Mouse (Mus musculus): Measurements from ENCODE around the gene Barhl2. TPM values are rescaled to one million over a fixed set of nuclear protein-coding genes. Genes with fewer than 3 reads are reported as not detected.

Gene Barhl2
- total and polyA plus RNA-seq, 3 experiments: not detected

DNA sequence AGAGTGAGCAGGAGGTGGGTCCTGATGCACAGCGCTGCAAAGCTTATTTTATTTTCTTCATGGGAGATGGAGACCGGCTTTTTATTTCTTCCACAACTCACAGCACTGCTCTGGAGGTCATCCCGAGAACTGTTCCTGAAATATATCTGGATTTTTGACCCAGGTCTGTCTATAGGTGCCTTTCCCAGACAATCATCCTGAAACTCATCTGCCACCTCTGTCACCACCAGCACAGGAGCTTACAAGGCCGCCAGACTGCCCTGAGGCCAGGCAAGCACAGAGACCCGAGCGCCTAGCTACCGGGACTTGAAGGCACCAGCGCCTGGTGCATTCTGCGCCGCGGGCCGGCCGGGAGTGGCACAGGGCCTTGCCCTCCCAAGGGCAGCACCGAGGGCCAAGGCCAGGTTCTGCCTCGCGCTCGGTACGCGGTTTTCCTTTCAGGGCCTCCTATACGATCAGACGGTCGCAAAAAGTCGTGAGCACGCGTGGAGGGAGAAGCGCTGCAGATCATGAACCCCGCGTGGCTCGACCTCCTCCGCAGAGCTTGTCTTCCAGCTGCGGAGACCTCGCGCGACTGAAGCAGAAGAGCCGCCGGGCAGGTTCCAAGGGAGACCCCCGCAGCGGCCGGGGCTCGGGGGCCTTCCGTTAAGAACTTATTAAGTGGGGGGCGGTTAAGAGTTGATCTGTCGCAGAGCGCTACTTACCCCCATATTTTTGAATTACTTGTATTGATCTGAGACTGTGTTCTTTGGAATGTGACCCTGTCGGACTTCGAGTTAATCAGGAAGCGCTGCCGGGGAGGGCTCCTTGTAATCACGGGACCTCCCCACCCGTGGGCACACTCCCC is 9.8 kb downstream of the Barhl2 start:
- no peak overlapping the region for H3K27ac ChIP-seq (ENCODE audit: control insufficient read depth, low read depth, low read length)
- H3K27me3 ChIP-seq (ENCODE audit: control insufficient read depth in 1 of 2, insufficient read depth in 2 of 2, low read length in 2 of 2): no peaks in the 10 kb centered on the region
- H3K9me3 ChIP-seq (replicated peaks; ENCODE audit: insufficient read depth, low read length): no peaks in the 10 kb centered on the region
- H3K4me1 ChIP-seq (ENCODE audit: control insufficient read depth in 1 of 2, insufficient read depth in 2 of 2, low read length in 2 of 2): no peaks in the 10 kb centered on the region
- TF ChIP-seq ZC3H11A (IDR thresholded peaks at IDR 0.05; ENCODE audit: low read depth, low read length): no peak
- TF ChIP-seq ELF1 (IDR thresholded peaks at IDR 0.05; ENCODE audit: low read depth, low read length): no peak
- TF ChIP-seq USF1 (IDR thresholded peaks at IDR 0.05; ENCODE audit: low read depth, low read length): no peak
- TF ChIP-seq ETS1 (IDR thresholded peaks at IDR 0.05; ENCODE audit: low read depth, low read length): no peak
- TF ChIP-seq POLR2A (IDR thresholded peaks at IDR 0.05; ENCODE audit: control insufficient read depth in 1 of 2, insufficient read depth in 1 of 2, low read depth in 1 of 2, low read length in 2 of 2, poor library complexity in 1 of 2): no peak
- no peak for TF ChIP-seq ZMIZ1 (IDR thresholded peaks at IDR 0.05; ENCODE audit: low read depth, low read length)
- no peak for TF ChIP-seq CTCF (IDR thresholded peaks at IDR 0.05 in 2 of 3, conservative IDR thresholded peaks at IDR 0.05 in 1 of 3; ENCODE audit: control insufficient read depth in 1 of 3, insufficient read depth in 1 of 3, low read depth in 2 of 3, low read length in 3 of 3, poor library complexity in 1 of 3, severe bottlenecking in 1 of 3)
- TF ChIP-seq CHD2 (IDR thresholded peaks at IDR 0.05; ENCODE audit: low read length): no peak
- no peak for TF ChIP-seq MAX (IDR thresholded peaks at IDR 0.05; ENCODE audit: low read length)
- no peak for TF ChIP-seq BHLHE40 (IDR thresholded peaks at IDR 0.05; ENCODE audit: borderline replicate concordance, low read depth, low read length)
- no peak for TF ChIP-seq RAD21 (IDR thresholded peaks at IDR 0.05; ENCODE audit: low read depth, low read length)
- TF ChIP-seq NRF1 (IDR thresholded peaks at IDR 0.05; ENCODE audit: insufficient read depth, low read depth, low read length, poor library complexity, severe bottlenecking): no peak
- TF ChIP-seq MYC (IDR thresholded peaks at IDR 0.05; ENCODE audit: low read depth, low read length): no peak
- TF ChIP-seq GABPA (IDR thresholded peaks at IDR 0.05; ENCODE audit: low read depth, low read length): no peak
- TF ChIP-seq EP300 (IDR thresholded peaks at IDR 0.05; ENCODE audit: low read depth in 1 of 2, low read length in 2 of 2): no peak
- no peak for TF ChIP-seq HCFC1 (IDR thresholded peaks at IDR 0.05; ENCODE audit: low read depth, low read length)
- no peak for TF ChIP-seq MAZ (IDR thresholded peaks at IDR 0.05; ENCODE audit: low read depth, low read length)
- no peak for TF ChIP-seq ZNF384 (IDR thresholded peaks at IDR 0.05; ENCODE audit: low read depth, low read length)
- no peak for TF ChIP-seq E2F4 (IDR thresholded peaks at IDR 0.05; ENCODE audit: borderline replicate concordance, low read depth, low read length)
- no peak overlapping the region for H3K4me3 ChIP-seq (ENCODE audit: control insufficient read depth in 1 of 2, insufficient read depth in 1 of 2, low read depth in 2 of 2, low read length in 2 of 2)
- no peaks in the 10 kb centered on the region for H3K79me2 ChIP-seq (ENCODE audit: control insufficient read depth, insufficient read depth, low read length, poor library complexity)
- no peak overlapping the region for H3K9ac ChIP-seq (ENCODE audit: control insufficient read depth, low read depth, low read length, poor library complexity, severe bottlenecking)
- DNase-seq (ENCODE audit: low read depth, low spot score): no peak
- no peaks in the 10 kb centered on the region for H3K36me3 ChIP-seq (ENCODE audit: control insufficient read depth in 1 of 2, insufficient read depth in 2 of 2, low read length in 2 of 2)

All from MEL (cell line).